Mouse (Mus musculus) T-cell, adult 66 days (primary cell): ENCODE results near the gene Ugt1a7c. TPM values are rescaled to one million over a fixed set of nuclear protein-coding genes. Genes with fewer than 3 reads are reported as not detected.

Experiments
- total RNA-seq, 2 experiments: library from RNA; stranded (reverse); gene quantifications; 3 replicates in 1 of 2; 4 replicates in 1 of 2; pipeline ENCODE4 v1.2.4; 2023

The Ugt1a7c gene
- under 1 TPM; 0.33 to 0.52 TPM for total RNA-seq

DNA sequence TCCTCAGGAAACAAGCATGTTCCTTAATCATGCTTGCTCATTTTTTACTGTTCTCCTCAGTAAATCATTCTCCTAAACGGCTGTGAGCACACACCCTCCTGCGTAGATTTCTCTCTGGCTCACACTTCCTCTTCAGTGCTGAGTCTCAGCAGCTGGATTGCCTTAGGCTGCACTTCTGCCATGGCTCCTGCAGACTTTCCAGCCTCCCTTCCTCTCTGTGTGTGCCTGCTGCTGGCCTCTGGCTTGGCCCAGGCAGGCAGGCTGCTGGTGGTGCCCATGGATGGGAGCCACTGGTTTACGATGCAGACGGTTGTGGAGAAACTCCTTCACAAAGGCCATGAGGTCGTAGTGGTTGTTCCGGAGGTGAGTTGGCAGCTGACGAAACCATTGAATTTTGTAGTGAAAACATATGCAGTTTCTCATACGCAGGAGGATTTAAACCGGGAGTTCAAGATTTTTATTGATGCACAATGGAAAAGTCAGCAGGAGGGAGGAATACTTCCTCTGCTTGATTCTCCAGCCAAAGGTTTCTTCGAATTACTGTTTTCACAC is at the start of gene Ugt1a7c:
Ugt1a7c (plus strand) TSS at position 122 of the 552 bp plus-strand sequence.

DNA sequence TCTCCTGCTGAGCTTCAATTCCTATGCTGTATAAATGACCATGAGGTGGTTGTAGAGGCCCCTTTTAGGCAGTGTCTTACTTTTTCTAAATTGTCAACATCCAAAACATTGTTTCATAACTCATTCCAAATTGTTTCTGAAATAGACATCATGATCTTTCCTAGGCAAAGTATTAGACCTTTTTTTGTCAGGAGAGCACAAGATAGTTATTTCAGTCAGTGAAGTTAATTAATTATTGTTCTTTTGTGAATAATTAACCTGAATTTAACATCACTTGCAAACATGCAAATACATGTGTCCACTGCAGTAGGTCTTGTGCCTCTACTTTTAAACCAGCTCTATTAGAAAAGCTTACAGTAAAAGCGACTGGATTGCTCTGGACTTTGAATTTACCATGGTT is 39.8 kb upstream of the Ugt1a7c start, which contains the start of gene Ugt1a10:
Ugt1a10 (plus strand) TSS at position 301 of the 400 bp plus-strand sequence.

DNA sequence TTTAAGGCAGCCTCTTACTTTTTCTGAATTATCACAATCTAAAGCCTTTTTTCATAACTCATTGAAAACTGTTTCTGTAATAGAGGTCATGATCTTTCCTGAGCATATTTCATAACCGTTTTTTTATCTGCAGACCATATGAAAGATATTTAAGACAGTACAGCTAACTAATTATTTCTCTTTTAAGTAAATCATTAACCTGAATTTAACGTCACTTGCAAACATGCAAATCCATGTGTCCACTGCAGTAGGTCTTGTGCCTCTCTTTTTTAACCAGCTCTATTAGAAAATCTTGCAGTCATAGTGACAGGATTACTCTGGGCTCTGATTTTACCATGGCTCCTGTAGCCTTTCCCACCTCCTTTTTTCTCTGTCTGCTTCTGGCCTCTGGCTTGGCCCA is 24.4 kb upstream of the Ugt1a7c start, which contains the start of gene Ugt1a9:
Ugt1a9 (plus strand) TSS at position 306 of the 400 bp plus-strand sequence.

DNA sequence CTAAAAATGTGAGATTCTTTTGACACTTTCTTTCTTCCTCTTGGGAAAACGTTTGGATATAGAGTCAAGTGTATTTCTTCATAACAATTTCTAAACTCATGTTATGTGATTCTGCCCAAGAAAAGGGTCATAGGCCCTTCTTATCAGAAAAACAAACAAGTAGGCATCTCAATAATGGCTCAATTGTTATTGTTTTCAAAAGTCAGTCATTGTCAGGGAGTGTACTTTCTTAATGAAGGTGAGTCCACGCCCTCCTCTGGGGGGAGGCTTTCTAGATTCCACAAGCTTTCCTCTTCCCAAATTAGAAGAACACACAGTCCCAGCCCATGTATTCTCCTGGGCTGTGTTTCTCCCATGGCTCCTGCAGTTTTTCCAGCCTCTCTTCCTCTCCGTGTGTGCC is 7.3 kb upstream of the Ugt1a7c start, which contains the start of gene Ugt1a8:
Ugt1a8 (plus strand) TSS at position 301 of the 400 bp plus-strand sequence.

DNA sequence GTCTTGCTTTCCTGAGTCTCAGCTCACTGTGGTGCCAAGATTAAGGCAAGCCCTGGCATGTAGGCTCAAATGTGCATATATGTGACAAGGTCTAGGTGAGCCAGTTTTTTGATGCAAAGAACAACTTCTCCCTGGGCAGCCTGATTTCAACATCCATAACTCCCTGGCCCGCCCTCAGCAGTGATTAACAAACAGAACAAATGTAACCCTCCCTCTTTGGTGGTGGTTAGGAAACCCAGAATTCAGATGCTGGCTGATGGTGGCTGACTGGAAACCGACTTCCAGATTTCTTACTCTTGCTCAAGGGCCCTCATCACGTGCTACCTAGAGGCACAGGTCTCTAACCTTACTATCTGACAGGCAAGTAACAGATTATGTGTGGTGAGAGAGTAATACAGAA is 8.2 kb downstream of the Ugt1a7c start, which contains the start of gene Ugt1a6b:
Ugt1a6b (plus strand) TSS at position 234 of the 400 bp plus-strand sequence.

DNA sequence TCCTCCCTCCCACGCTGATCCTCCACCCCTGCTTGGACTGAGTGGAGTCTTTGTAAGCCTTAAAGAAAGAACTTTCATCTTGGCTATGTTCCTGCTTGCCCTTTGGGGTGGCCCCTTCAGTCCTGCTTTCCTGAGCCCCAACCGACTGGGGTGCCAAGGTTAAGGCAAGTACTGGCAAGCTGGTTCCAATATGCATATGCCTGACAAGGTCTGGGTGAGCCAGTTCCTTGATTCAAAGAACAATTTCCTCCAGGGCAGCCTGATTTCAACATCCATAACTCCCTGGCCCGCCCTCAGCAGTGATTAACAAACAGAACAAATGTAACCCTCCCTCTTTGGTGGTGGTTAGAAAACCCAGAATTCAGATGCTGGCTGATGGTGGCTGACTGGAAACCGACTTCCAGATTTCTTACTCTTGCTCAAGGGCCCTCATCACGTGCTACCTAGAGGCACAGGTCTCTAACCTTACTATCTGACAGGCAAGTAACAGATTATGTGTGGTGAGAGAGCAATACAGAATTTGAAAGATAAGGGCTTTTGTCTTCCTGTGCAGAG is 39.7 kb downstream of the Ugt1a7c start, which contains the start of gene Ugt1a6a:
Ugt1a6a (plus strand) TSS at position 353 of the 555 bp plus-strand sequence.

DNA sequence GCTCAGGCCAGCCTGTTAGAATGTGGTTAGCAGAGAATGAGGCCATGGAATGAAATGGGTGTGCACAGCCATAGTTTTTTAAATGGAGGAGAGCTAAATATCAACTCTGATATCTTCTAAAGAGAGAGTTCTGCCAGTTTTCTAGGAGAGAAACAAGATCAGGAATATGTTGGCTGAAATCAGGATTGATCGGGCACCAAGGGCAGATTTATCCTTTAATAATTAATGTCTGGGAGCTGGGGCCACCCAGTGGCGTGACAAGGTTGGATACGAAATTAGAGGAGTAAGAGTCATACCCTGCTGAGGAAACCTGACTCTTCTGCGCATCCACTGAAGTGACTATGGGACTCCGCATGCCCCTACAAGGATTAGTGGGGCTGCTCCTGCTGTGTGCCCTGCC is 70.8 kb downstream of the Ugt1a7c start, which contains the start of gene Ugt1a5:
Ugt1a5 (plus strand) TSS at position 302 of the 400 bp plus-strand sequence.

DNA sequence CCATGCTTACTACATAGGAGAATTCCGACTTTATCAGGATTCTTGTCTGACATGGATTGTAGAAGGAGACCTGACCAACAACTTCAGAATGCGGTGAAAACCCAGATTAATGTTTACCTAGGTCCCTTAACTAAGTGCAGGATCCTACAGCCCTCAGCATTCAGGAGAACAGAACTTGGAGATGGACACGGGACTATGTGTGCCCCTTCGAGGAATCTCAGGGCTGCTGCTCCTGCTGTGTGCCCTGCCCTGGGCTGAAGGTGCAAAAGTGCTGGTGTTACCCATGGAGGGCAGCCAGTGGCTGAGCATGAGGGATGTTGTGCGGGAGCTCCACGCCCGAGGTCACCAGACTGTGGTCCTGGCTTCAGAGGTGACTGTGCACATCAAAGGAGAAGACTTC is 105.6 kb downstream of the Ugt1a7c start, which contains the start of gene Ugt1a2:
Ugt1a2 (plus strand) TSS at position 146 of the 400 bp plus-strand sequence.

DNA sequence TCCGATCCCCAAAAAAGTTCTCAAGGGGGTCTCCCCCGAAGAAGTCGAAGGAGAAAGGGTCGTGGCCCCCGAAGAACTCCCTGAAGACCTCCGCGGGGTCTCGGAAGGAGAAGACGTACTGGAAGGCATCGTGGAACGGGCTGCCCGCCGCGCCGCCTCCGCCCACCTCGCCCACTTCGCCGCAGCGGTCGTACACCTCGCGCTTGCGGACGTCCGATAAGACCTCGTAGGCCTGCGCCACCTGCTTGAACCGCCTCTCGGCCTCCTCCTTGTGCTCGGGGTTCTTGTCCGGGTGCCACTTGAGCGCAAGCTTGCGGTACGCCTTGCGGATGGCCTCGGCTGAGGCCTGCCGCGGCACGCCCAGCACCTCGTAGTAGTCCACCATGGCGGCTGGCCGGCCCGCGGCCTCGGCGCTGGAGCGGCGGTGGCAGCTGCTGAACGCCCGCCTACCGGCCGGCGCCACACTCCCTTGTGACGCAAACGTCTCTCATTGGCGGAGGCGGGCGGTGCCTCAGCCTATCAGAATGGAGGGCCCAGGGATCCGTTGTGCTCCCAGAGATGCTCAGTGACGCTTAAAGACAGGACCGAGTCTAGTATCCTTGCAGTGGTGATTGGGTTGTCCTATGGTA is 110.5 kb downstream of the Ugt1a7c start, which contains the start of gene Dnajb3:
Dnajb3 (minus strand) TSS at position 489 of the 629 bp plus-strand sequence.

DNA sequence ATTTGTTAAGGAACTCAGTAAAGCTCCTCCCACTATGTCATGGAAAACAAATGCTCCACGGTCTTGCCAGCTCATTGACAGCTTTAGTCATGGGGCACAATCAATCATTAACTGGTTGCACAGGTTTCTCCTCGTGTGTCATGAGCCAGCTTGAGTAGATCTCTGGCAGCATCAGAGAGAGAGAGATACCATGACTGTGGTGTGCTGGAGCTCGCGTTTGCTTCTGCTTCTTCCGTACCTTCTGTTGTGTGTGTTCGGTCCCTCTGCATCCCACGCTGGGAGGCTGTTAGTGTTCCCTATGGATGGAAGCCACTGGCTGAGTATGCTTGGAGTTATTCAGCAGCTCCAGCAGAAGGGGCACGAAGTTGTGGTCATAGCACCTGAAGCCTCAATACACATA is 117.0 kb downstream of the Ugt1a7c start, which contains the start of gene Ugt1a1:
Ugt1a1 (plus strand) TSS at position 148 of the 400 bp plus-strand sequence.

DNA sequence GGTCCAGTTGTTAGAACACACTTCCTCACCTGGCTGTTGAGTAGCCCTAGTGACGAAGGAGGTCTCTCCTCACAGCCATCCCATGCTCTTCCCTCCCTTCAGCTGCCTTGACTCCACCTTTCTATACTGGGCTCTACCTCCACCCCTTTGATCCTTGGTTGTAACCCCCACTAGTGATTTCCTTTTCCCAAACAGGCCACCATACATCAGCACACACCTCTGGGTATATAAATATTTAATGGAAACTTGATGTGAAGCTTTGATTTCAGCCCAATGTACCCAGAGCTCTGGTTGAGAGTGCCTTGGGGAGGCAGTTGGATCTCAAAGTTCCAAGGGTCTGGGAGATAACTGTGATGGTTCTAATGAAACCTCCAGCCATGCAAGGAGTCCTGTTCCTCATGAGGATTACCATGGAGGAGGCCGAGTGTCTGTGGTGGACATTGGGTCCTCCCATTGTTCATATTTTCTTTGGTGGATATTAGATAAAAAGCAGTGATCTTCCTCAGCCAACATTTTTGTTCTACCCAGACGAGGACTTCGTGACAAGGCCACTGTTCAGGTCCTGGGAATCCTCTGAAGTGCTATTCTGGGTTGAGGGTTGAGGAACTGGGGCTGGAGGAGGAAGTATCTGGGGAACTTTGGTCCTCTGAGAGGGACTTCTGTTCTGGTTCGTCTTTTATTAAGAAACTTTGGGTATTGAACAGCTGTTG is 132.0 kb downstream of the Ugt1a7c start, which contains the start of gene Mroh2a:
Mroh2a (plus strand) TSS at position 317 of the 710 bp plus-strand sequence.

Other genes starting within 250 kb of the Ugt1a7c start
- 100 to 1,000 TPM; 214 to 230 TPM for gene Dgkd, start 241.8 kb upstream of the Ugt1a7c start, total RNA-seq
- gene Usp40, start 86.5 kb upstream of the Ugt1a7c start, total RNA-seq = 10 to 100 TPM; 21.5 to 21.7 TPM
- not detected for gene Ugt1a10, start 39.7 kb upstream of the Ugt1a7c start, total RNA-seq
- not detected for gene Ugt1a9, start 24.3 kb upstream of the Ugt1a7c start, total RNA-seq
- gene Ugt1a8, start 7.2 kb upstream of the Ugt1a7c start, total RNA-seq = not detected
- gene Ugt1a6b, start 8.2 kb downstream of the Ugt1a7c start, total RNA-seq = not detected
- not detected for gene Ugt1a6a, start 39.7 kb downstream of the Ugt1a7c start, total RNA-seq
- gene Ugt1a5, start 71.0 kb downstream of the Ugt1a7c start, total RNA-seq = not detected
- gene Ugt1a2, start 105.5 kb downstream of the Ugt1a7c start, total RNA-seq = not detected
- 1 to 10 TPM in 1 of 2 experiments, not detected in 1; 1.1 TPM for gene Dnajb3, start 110.7 kb downstream of the Ugt1a7c start, total RNA-seq
- not detected for gene Ugt1a1, start 116.9 kb downstream of the Ugt1a7c start, total RNA-seq
- under 1 TPM in 1 of 2 experiments, not detected in 1; 0.12 TPM for gene Mroh2a, start 131.9 kb downstream of the Ugt1a7c start, total RNA-seq
- 100 to 1,000 TPM; 175 to 196 TPM for gene Hjurp, start 182.6 kb downstream of the Ugt1a7c start, total RNA-seq
- gene Trpm8, start 182.6 kb downstream of the Ugt1a7c start, total RNA-seq = not detected